Mouse (Mus musculus) kidney, embryonic 16.5 days (tissue): ENCODE data around the gene Psmd14. TPM values are rescaled to one million over a fixed set of nuclear protein-coding genes. Genes with fewer than 3 reads are reported as not detected.
A peak's percentile ranks its signal among the peaks of the same experiment; 100 is the strongest.

Experiments used
- ATAC-seq: fragments of 200-750 bp; cut with Nextera tagmentation; 2 replicates; pipeline ENCODE4 v1.8.0; 2017; ENCODE audit warnings: moderate TSS enrichment; ENCODE audit not compliant: low FRiP score, low TSS enrichment
- H3K27ac ChIP-seq: fragments of 300-500 bp; sonication (generic); 2 replicates; pipeline ENCODE4 v1.5.1; 2014; ENCODE audit warnings: low read length
- H3K27me3 ChIP-seq: fragments of 300-500 bp; sonication (generic); 2 replicates; pipeline ENCODE4 v1.6.1; 2014; ENCODE audit warnings: low read length, control low read depth, mixed read lengths; ENCODE audit not compliant: insufficient read depth
- H3K36me3 ChIP-seq: fragments of 300-500 bp; sonication (generic); 2 replicates; pipeline ENCODE4 v1.6.1; 2014; ENCODE audit warnings: low read length, control low read depth, mixed read lengths; ENCODE audit not compliant: insufficient read depth
- H3K4me1 ChIP-seq: fragments of 300-500 bp; sonication (generic); 2 replicates; pipeline ENCODE4 v1.6.1; 2014; ENCODE audit warnings: low read length, control low read depth, mixed read lengths; ENCODE audit not compliant: insufficient read depth
- H3K4me2 ChIP-seq: fragments of 300-500 bp; sonication (generic); replicated peaks from 2 replicates; pipeline ENCODE4 v1.6.1; 2014; ENCODE audit warnings: low read depth, low read length
- H3K4me3 ChIP-seq: fragments of 300-500 bp; sonication (generic); 2 replicates; pipeline ENCODE4 v1.5.1; 2014; ENCODE audit warnings: mild to moderate bottlenecking, low read length
- H3K9ac ChIP-seq: fragments of 300-500 bp; sonication (generic); replicated peaks from 2 replicates; pipeline ENCODE4 v1.6.1; 2014; ENCODE audit warnings: low read length
- H3K9me3 ChIP-seq: fragments of 300-500 bp; sonication (generic); 2 replicates; pipeline ENCODE4 v1.6.1; 2016; ENCODE audit warnings: low read length, control low read depth
- WGBS: fragments of 180-500 bp; shearing (Covaris S2); extraction: QIAGEN DNeasy Blood & Tissue Kit; methylation state at CpG from one replicate; pipeline ENCODE4 v1.1.7; 2014; 5-methylcytosine and 5-hydroxymethylcytosine counted together
- polyA plus RNA-seq: library from polyadenylated mRNA; unstranded; fragments of >200 nt; fragmentation: Nextera tagmentation; extraction: Ambion mirVana; gene quantifications from 2 replicates; pipeline ENCODE4 v1.2.1, GENCODE M21; 2015

Gene Psmd14
- polyA plus RNA-seq, 1 experiment from 2014 or later, result 183 TPM

- H3K9ac ChIP-seq, result no peak overlapping the region
- no peak overlapping the region for H3K4me3 ChIP-seq
- H3K27me3 ChIP-seq, result peaks cover 62% of the 10 kb centered on the region
- no peak overlapping the region for H3K4me2 ChIP-seq
- H3K4me1 ChIP-seq, result peaks cover 15% of the 10 kb centered on the region
- no peaks in the 10 kb centered on the region for H3K9me3 ChIP-seq
- H3K27ac ChIP-seq, result no peak overlapping the region
- H3K36me3 ChIP-seq, result no peaks in the 10 kb centered on the region
- 2% methylated on average over 29 of the region's 29 CpGs for WGBS
- no peak for ATAC-seq
Measured at GRCm38 (mm10) chr2:61803443-61804367, 92.2 kb downstream of the Psmd14 start.

GRCm38 (mm10) chr2:61804382-61804840, 92.9 kb downstream of the Psmd14 start:
- no peaks in the 10 kb centered on the region for H3K9me3 ChIP-seq
- no peaks in the 10 kb centered on the region for H3K36me3 ChIP-seq
- peaks cover 15% of the 10 kb centered on the region for H3K4me1 ChIP-seq
- no peak overlapping the region for H3K27ac ChIP-seq
- no peak overlapping the region for H3K9ac ChIP-seq
- no peak overlapping the region for H3K4me2 ChIP-seq
- ATAC-seq, result no peak
- 1% methylated on average over 10 of the region's 10 CpGs for WGBS
- no peak overlapping the region; the same call in 1 of the 2 replicates for H3K4me3 ChIP-seq
- peaks cover 68% of the 10 kb centered on the region for H3K27me3 ChIP-seq

GRCm38 (mm10) chr2:61804841-61805540, 93.5 kb downstream of the Psmd14 start:
- Histone ChIP-seq H3K9me3 (no peaks in the 10 kb centered on the region), H3K9ac (no peak overlapping the region), H3K4me2 (peak overlapping the region; percentile 27), H3K27ac (no peak overlapping the region), H3K27me3 (peaks cover 74% of the 10 kb centered on the region), H3K36me3 (no peaks in the 10 kb centered on the region), H3K4me3 (peak overlapping the region; percentile 11), H3K4me1 (peaks cover 15% of the 10 kb centered on the region)
- WGBS, result 0% methylated on average over 39 of the region's 39 CpGs
- peak; percentile 47; the same call in 1 of the 2 replicates for ATAC-seq

GRCm38 (mm10) chr2:61805541-61806345, 94.2 kb downstream of the Psmd14 start:
- Histone ChIP-seq H3K9me3 (no peaks in the 10 kb centered on the region), H3K27ac (no peak overlapping the region), H3K9ac (no peak overlapping the region), H3K4me3 (peak overlapping the region; percentile 11; the same call in 1 of the 2 replicates), H3K36me3 (no peaks in the 10 kb centered on the region), H3K27me3 (peaks cover 80% of the 10 kb centered on the region), H3K4me1 (peaks cover 15% of the 10 kb centered on the region), H3K4me2 (peak overlapping the region; percentile 27)
- ATAC-seq, result peak; percentile 47; the same call in 1 of the 2 replicates
- under 1% methylated on average over 39 of the region's 39 CpGs for WGBS

- Histone ChIP-seq H3K36me3 (no peaks in the 10 kb centered on the region), H3K4me2 (no peak overlapping the region), H3K4me3 (no peak overlapping the region), H3K27ac (no peak overlapping the region), H3K9me3 (no peaks in the 10 kb centered on the region), H3K4me1 (peaks cover 15% of the 10 kb centered on the region), H3K9ac (no peak overlapping the region), H3K27me3 (peaks cover 82% of the 10 kb centered on the region)
- ATAC-seq, result no peak
- WGBS, result 1% methylated on average over 3 of the region's 3 CpGs
Measured at GRCm38 (mm10) chr2:61806346-61806825, 94.9 kb downstream of the Psmd14 start.

GRCm38 (mm10) chr2:61807151-61807550, 95.7 kb downstream of the Psmd14 start:
- Histone ChIP-seq H3K9ac (no peak overlapping the region), H3K27me3 (peaks cover 82% of the 10 kb centered on the region), H3K27ac (no peak overlapping the region), H3K9me3 (no peaks in the 10 kb centered on the region), H3K4me2 (no peak overlapping the region), H3K4me3 (no peak overlapping the region), H3K4me1 (peaks cover 17% of the 10 kb centered on the region), H3K36me3 (no peaks in the 10 kb centered on the region)
- under 1% methylated on average over 22 of the region's 22 CpGs for WGBS
- ATAC-seq, result no peak

- H3K9ac ChIP-seq, result no peak overlapping the region
- no peak overlapping the region for H3K27ac ChIP-seq
- no peaks in the 10 kb centered on the region for H3K36me3 ChIP-seq
- H3K4me2 ChIP-seq, result no peak overlapping the region
- ATAC-seq, result no peak
- 25% methylated on average over 2 of the region's 2 CpGs for WGBS
- no peak overlapping the region for H3K4me3 ChIP-seq
- H3K4me1 ChIP-seq, result peaks cover 20% of the 10 kb centered on the region
- peaks cover 79% of the 10 kb centered on the region for H3K27me3 ChIP-seq
- no peaks in the 10 kb centered on the region for H3K9me3 ChIP-seq
Measured at GRCm38 (mm10) chr2:61807781-61808180, 96.3 kb downstream of the Psmd14 start.

GRCm38 (mm10) chr2:61808776-61809175, 97.3 kb downstream of the Psmd14 start:
- Histone ChIP-seq H3K4me1 (peaks cover 18% of the 10 kb centered on the region), H3K9ac (no peak overlapping the region), H3K36me3 (no peaks in the 10 kb centered on the region), H3K4me3 (no peak overlapping the region), H3K4me2 (no peak overlapping the region), H3K27me3 (peaks cover 75% of the 10 kb centered on the region), H3K9me3 (no peaks in the 10 kb centered on the region), H3K27ac (no peak overlapping the region)
- no peak for ATAC-seq
- 5% methylated on average over 6 of the region's 6 CpGs for WGBS

GRCm38 (mm10) chr2:61809381-61809780, 97.9 kb downstream of the Psmd14 start:
- Histone ChIP-seq H3K4me1 (peaks cover 17% of the 10 kb centered on the region), H3K4me2 (no peak overlapping the region), H3K4me3 (no peak overlapping the region), H3K9ac (no peak overlapping the region), H3K9me3 (no peaks in the 10 kb centered on the region), H3K27ac (no peak overlapping the region), H3K36me3 (no peaks in the 10 kb centered on the region), H3K27me3 (peaks cover 74% of the 10 kb centered on the region)
- ATAC-seq, result no peak
- WGBS, result 4% methylated on average over 1 of the region's 1 CpGs
